Mouse (Mus musculus) midbrain, embryonic 14.5 days (tissue): ENCODE measurements around the gene Kcnab3. TPM values are rescaled to one million over a fixed set of nuclear protein-coding genes. Genes with fewer than 3 reads are reported as not detected.

Experiments used
- ATAC-seq: fragments of 200-750 bp; cut with Nextera tagmentation; 2 replicates; pipeline ENCODE4 v1.8.0; 2017; ENCODE audit warnings: moderate number of reproducible peaks, moderate library complexity; ENCODE audit not compliant: low FRiP score, low TSS enrichment
- DNase-seq: peaks from one replicate; pipeline ENCODE4 v3.0.0-alpha.2; 2015
- H3K27ac ChIP-seq: fragments of 300-500 bp; sonication (generic); replicated peaks from 2 replicates; pipeline ENCODE4 v1.5.1; 2014; ENCODE audit warnings: mild to moderate bottlenecking, low read depth, low read length, moderate library complexity
- H3K27me3 ChIP-seq: fragments of 300-500 bp; sonication (generic); 2 replicates; pipeline ENCODE4 v1.6.1; 2014; ENCODE audit warnings: low read length, control low read depth, mixed read lengths; ENCODE audit not compliant: control insufficient read depth, insufficient read depth
- H3K36me3 ChIP-seq: fragments of 300-500 bp; sonication (generic); 2 replicates; pipeline ENCODE4 v1.6.1; 2014; ENCODE audit warnings: low read length, control low read depth; ENCODE audit not compliant: control insufficient read depth, insufficient read depth
- H3K4me1 ChIP-seq: fragments of 300-500 bp; sonication (generic); 2 replicates; pipeline ENCODE4 v1.6.1; 2014; ENCODE audit warnings: mild to moderate bottlenecking, antibody characterized with exemption, low read length, control low read depth; ENCODE audit not compliant: control insufficient read depth, insufficient read depth
- H3K4me2 ChIP-seq: fragments of 300-500 bp; sonication (generic); 2 replicates; pipeline ENCODE4 v1.6.1; 2014; ENCODE audit warnings: mild to moderate bottlenecking, low read length, moderate library complexity
- H3K4me3 ChIP-seq: fragments of 300-500 bp; sonication (generic); replicated peaks from 2 replicates; pipeline ENCODE4 v1.5.1; 2014; ENCODE audit warnings: low read depth, low read length
- H3K9ac ChIP-seq: fragments of 300-500 bp; sonication (generic); replicated peaks from 2 replicates; pipeline ENCODE4 v1.6.1; 2014; ENCODE audit warnings: mild to moderate bottlenecking, low read length, moderate library complexity
- H3K9me3 ChIP-seq: fragments of 300-500 bp; sonication (generic); 2 replicates; pipeline ENCODE4 v1.6.1; 2016; ENCODE audit warnings: low read length, control low read depth, mixed read lengths; ENCODE audit not compliant: control insufficient read depth
- WGBS: fragments of 180-500 bp; shearing (Covaris S2); extraction: QIAGEN DNeasy Blood & Tissue Kit; methylation state at CpG from one replicate; pipeline ENCODE4 v1.1.7; 2014; 5-methylcytosine and 5-hydroxymethylcytosine counted together
- polyA plus RNA-seq: library from polyadenylated mRNA; unstranded; fragments of >200 nt; fragmentation: Nextera tagmentation; extraction: Ambion mirVana; gene quantifications from 2 replicates; pipeline ENCODE4 v1.2.1, GENCODE M21; 2014

Gene Kcnab3
- polyA plus RNA-seq, 1 experiment from 2014 or later = 4.3 TPM

DNA sequence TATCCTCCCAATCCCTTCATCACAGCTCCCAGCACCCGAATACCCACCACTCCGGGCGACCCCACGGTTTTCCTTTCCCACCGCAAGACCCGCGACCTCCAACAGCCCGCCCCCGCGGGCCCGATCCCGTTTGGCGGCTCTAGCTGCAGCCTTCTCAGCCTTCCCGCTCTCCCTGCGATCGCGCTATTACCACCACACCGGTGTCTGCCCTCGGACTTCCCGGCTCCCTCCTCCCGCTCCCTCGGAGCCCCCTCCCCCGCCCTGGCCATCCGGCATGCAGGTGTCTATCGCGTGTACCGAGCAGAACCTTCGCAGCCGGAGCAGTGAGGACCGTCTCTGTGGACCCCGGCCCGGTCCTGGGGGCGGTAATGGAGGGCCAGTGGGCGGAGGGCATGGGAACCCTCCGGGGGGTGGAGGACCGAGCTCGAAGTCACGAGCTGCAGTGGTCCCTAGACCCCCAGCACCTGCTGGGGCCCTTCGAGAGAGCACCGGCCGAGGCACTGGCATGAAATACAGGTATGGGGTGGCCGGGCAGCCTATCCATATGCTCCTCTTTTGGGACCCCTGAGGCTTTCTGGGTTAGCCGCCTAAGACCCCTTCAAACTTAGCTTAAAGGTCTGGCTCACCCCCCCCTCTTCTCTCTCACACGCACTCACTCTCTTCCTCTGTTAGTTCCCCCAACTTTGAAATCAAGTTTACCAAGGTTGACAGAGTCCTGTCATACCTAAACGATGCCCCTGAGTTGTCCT, 524 bp downstream of the Kcnab3 start:
- ATAC-seq (no peak), DNase-seq (no peak)
- 1% methylated on average over 45 of the region's 45 CpGs for WGBS
- Histone ChIP-seq H3K36me3 (no peaks in the 10 kb centered on the region), H3K9ac (peak overlapping the region; percentile 64), H3K4me1 (peaks cover 31% of the 10 kb centered on the region), H3K4me2 (peak overlapping the region; percentile 90), H3K27ac (no peak overlapping the region), H3K9me3 (no peaks in the 10 kb centered on the region), H3K4me3 (peak overlapping the region; percentile 49), H3K27me3 (peaks cover 12% of the 10 kb centered on the region)

DNA sequence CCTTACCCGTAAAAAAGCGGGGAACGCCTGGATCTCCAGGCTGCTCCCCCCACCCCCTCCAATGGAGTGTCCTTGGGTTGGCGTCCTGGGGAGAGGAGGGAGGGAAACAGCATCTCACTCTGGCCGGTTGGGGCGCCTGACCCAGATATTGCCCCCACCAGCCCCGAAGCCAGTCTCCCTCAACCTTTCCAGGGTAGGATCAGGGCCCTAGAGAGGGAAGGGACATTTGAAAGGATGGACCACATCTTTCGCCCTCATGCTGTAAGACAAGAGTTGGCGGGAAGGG, 1.0 kb downstream of the Kcnab3 start:
- Histone ChIP-seq H3K9me3 (no peaks in the 10 kb centered on the region), H3K27me3 (peaks cover 12% of the 10 kb centered on the region), H3K9ac (no peak overlapping the region), H3K27ac (no peak overlapping the region), H3K4me3 (peak overlapping the region; percentile 49; the same call in 1 of the 2 replicates), H3K4me1 (peaks cover 31% of the 10 kb centered on the region), H3K36me3 (no peaks in the 10 kb centered on the region), H3K4me2 (peak overlapping the region; percentile 90)
- WGBS = 15% methylated on average over 9 of the region's 9 CpGs
- ATAC-seq = no peak
- no peak for DNase-seq

DNA sequence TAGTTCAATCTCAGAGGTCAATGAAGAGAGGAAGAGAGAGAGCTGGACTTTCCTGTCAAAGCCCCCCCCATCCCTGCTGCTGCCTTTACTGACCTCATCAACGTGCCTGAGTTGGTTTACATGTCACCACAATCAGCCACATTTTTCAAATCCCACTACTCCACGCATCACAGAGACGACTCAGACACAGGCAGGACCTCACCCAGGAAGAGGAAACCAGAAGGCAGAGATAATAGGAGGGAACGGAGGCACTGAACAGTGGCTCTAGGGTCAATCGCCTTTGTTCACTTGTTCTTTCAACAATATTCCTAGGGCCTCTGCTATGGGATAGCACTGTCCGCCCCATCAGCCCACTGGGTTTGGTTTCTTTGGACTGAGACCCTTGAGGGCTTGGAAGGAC, 1.6 kb downstream of the Kcnab3 start:
- Histone ChIP-seq H3K36me3 (no peaks in the 10 kb centered on the region), H3K4me1 (peaks cover 30% of the 10 kb centered on the region), H3K4me3 (no peak overlapping the region), H3K27me3 (peaks cover 12% of the 10 kb centered on the region), H3K27ac (no peak overlapping the region), H3K9me3 (no peaks in the 10 kb centered on the region), H3K9ac (no peak overlapping the region), H3K4me2 (peak overlapping the region; percentile 7; the same call in 1 of the 2 replicates)
- no peak for ATAC-seq
- 64% methylated on average over 6 of the region's 6 CpGs for WGBS
- no peak for DNase-seq

DNA sequence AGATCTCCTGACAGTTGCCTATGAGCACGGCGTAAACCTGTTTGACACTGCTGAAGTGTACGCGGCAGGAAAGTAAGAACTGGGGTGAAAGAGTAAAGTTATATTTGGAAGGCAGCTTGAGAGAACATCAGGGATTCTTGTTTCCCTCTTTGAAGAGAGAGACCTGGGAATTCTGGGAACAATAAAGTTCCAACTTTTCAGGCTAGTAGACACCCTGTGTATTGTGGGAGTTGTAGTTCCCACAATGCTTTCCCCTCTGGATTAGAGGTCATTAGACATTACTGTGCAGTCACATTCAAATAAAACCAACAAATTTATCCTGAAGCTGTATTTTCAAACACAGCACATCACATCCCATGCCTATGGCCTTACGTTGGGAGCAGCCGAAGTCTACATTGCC, 2.5 kb downstream of the Kcnab3 start:
- Histone ChIP-seq H3K36me3 (no peaks in the 10 kb centered on the region), H3K27ac (no peak overlapping the region), H3K9me3 (no peaks in the 10 kb centered on the region), H3K4me1 (peaks cover 28% of the 10 kb centered on the region), H3K4me2 (no peak overlapping the region), H3K4me3 (no peak overlapping the region), H3K27me3 (peaks cover 12% of the 10 kb centered on the region), H3K9ac (no peak overlapping the region)
- ATAC-seq (no peak), DNase-seq (peak; percentile 11)
- 91% methylated on average over 6 of the region's 6 CpGs for WGBS

DNA sequence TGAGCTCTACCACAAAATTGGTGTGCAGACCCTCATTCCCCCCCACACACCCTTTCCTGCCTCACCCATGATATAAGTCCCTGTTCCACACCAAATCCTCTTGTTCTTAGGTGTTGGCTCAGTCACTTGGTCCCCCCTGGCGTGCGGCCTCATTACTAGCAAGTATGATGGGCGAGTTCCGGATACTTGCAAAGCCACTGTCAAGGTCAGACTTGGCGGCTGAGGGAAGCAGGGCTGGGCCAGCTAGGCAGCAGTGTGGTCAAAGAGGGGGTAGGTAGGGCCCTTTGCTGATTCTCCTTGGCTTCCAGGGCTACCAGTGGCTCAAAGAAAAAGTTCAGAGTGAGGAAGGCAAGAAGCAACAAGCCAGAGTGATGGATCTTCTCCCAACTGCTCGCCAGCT, 5.1 kb downstream of the Kcnab3 start:
- Histone ChIP-seq H3K27ac (no peak overlapping the region), H3K27me3 (peaks cover 12% of the 10 kb centered on the region), H3K9ac (no peak overlapping the region), H3K36me3 (no peaks in the 10 kb centered on the region), H3K4me3 (no peak overlapping the region), H3K4me1 (peaks cover 20% of the 10 kb centered on the region), H3K9me3 (no peaks in the 10 kb centered on the region), H3K4me2 (peak overlapping the region; percentile 53)
- ATAC-seq = no peak
- DNase-seq = no peak
- whole genome bisulfite sequencing = 95% methylated on average over 6 of the region's 6 CpGs

DNA sequence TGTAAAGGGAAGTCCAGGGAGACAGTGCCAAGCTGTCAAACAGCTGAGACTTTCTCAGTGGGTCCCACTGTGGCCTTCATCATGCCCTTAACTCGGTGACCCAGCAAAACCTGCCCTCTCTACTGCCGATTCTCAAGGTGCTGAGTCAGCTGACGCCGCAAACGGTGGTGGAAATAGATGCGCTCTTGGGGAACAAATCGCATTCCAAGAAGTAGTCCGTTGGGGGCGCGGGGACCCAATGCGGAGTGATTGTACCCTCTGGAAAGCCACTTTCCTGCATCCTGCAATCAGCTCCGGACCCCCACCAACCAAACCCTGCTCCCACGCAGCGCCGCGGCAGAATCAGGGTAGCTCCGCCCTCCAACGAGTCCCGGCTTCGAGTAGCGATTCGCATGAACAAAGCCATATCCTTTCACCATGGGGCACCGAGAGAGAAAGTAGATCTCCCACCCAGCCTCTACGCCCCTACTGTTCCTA, 5.9 kb downstream of the Kcnab3 start:
- DNase-seq = peak; percentile 93

DNA sequence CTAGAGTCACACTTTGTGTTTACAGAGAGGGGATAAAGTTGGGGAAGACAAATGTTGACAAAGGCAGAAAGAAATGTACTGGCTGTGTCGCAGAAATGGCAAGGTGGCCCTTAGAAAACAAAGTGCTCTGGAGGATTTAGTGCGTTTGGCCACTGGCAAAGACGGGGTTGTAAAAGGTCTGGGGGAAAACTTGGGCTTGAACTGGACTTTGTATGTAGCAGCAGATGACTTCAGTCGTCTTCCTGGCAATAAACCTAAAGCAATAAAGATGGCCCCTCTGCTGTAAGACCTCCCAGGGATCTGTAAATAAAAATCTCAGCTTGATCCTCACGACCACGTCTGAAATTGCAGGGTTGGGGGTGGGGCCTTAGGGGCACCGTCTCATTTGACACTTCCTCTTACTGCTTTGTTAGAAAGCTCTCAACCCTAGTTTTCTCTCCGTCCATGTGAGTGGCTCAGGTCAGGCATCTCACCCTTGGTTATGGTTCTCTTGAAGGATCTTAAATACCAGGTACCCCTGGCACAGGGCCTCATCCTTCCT, 6.7 kb downstream of the Kcnab3 start:
- H3K9me3 ChIP-seq = no peaks in the 10 kb centered on the region
- H3K4me3 ChIP-seq = peak overlapping the region; percentile 36
- peak overlapping the region; percentile 38; the same call in 1 of the 2 replicates for H3K9ac ChIP-seq
- H3K4me2 ChIP-seq = peak overlapping the region; percentile 53
- peak overlapping the region; percentile 84 for H3K27ac ChIP-seq
- WGBS = 38% methylated on average over 8 of the region's 8 CpGs
- H3K4me1 ChIP-seq = peaks cover 14% of the 10 kb centered on the region; the same call in 1 of the 2 replicates
- DNase-seq (no peak), ATAC-seq (no peak)
- 0 out of 2 replicates have a peak, but pooled peaks cover 3% of the 10 kb centered on the region for H3K27me3 ChIP-seq
- H3K36me3 ChIP-seq = no peaks in the 10 kb centered on the region

More for the DNA sequence above, 5.9 kb downstream of the Kcnab3 start:
- H3K9me3 ChIP-seq = no peaks in the 10 kb centered on the region
- peak; percentile 71; the same call in 1 of the 2 replicates for ATAC-seq
- H3K4me2 ChIP-seq = peak overlapping the region; percentile 53
- peak overlapping the region; percentile 36 for H3K4me3 ChIP-seq
- H3K4me1 ChIP-seq = peaks cover 15% of the 10 kb centered on the region; the same call in 1 of the 2 replicates
- no peaks in the 10 kb centered on the region for H3K36me3 ChIP-seq
- peaks cover 10% of the 10 kb centered on the region for H3K27me3 ChIP-seq
- H3K27ac ChIP-seq = peak overlapping the region; percentile 84
- WGBS = 1% methylated on average over 24 of the region's 24 CpGs
- peak overlapping the region; percentile 38 for H3K9ac ChIP-seq

DNA sequence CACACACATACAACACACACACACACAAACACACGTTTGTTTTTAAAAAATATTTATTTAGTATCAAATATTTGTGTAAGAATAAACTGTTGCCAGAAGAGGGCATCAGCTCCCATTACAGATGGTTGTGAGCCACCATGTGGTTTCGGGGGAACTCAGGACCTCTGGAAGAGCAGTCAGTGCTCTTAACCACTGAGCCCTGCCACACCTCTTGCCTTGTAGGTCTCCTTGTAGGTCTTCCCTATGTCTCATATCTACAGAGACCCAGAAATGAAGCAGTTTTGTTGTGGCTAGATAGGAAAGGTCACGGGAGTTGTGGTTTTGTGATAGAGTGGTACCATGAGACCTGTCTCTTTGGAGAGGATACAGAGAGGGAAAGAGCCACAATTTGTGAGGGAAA, 7.9 kb downstream of the Kcnab3 start:
- H3K27me3 ChIP-seq = no peaks in the 10 kb centered on the region
- no peak overlapping the region for H3K27ac ChIP-seq
- peaks cover 14% of the 10 kb centered on the region; the same call in 1 of the 2 replicates for H3K4me1 ChIP-seq
- DNase-seq (peak; percentile 20), ATAC-seq (no peak)
- WGBS = 69% methylated on average over 3 of the region's 3 CpGs
- no peak overlapping the region for H3K9ac ChIP-seq
- H3K36me3 ChIP-seq = no peaks in the 10 kb centered on the region
- H3K9me3 ChIP-seq = no peaks in the 10 kb centered on the region
- H3K4me3 ChIP-seq = no peak overlapping the region
- no peak overlapping the region for H3K4me2 ChIP-seq

DNA sequence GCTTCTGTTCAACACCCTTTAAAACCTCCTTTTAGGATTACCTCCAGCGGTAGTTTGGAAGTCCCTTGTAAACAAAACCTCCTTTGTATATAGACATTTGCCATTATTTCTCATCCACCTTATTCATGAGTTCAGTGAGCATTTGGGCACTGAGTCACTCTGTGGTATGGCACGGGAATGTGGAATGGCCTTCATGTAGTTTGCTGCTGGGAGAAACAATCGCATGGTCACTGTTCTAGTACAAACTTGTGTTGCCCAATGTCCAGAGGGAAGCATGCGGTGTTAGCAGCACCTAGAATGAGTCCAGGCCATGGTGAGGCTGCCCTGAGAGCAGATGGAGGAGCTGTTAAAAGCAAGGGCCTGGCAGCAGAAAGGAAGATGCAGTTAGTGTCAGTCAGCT, 8.7 kb downstream of the Kcnab3 start:
- H3K27me3 ChIP-seq = no peaks in the 10 kb centered on the region
- ATAC-seq (no peak), DNase-seq (no peak)
- 75% methylated on average over 4 of the region's 4 CpGs for WGBS
- no peak overlapping the region for H3K27ac ChIP-seq
- H3K36me3 ChIP-seq = no peaks in the 10 kb centered on the region
- H3K9ac ChIP-seq = no peak overlapping the region
- peaks cover 16% of the 10 kb centered on the region; the same call in 1 of the 2 replicates for H3K4me1 ChIP-seq
- H3K4me3 ChIP-seq = no peak overlapping the region
- H3K9me3 ChIP-seq = no peaks in the 10 kb centered on the region
- H3K4me2 ChIP-seq = no peak overlapping the region
